Mouse (Mus musculus): ENCODE measurements around the gene Galnt16. TPM values are rescaled to one million over a fixed set of nuclear protein-coding genes. Genes with fewer than 3 reads are reported as not detected.
A peak's percentile ranks its signal among the peaks of the same experiment; 100 is the strongest.

The Galnt16 gene
- polyA plus RNA-seq, 1 experiment from 2014 or later: 6.0 TPM

- Histone ChIP-seq H3K4me3 (ENCODE audit: low read length) (no peak overlapping the region), H3K27ac (ENCODE audit: low read length) (peak overlapping the region; percentile 82), H3K4me1 (ENCODE audit: control insufficient read depth, insufficient read depth, low read length) (peaks cover 8% of the 10 kb centered on the region; the same call in 1 of the 2 replicates), H3K27me3 (ENCODE audit: control insufficient read depth, insufficient read depth, low read length) (no peaks in the 10 kb centered on the region), H3K36me3 (ENCODE audit: control insufficient read depth, insufficient read depth) (no peaks in the 10 kb centered on the region), H3K9me3 (replicated peaks; ENCODE audit: control insufficient read depth, low read length) (no peaks in the 10 kb centered on the region), H3K9ac (ENCODE audit: low read length) (no peak overlapping the region), H3K4me2 (ENCODE audit: low read depth, low read length) (no peak overlapping the region)
- ATAC-seq (replicated peaks; ENCODE audit: extremely low read depth, insufficient read depth, low FRiP score): peak; percentile 85
- 29% methylated on average over 3 of the region's 3 CpGs for WGBS
These were observed 91.9 kb downstream of the Galnt16 start for GRCm38 (mm10) chr12:80609928-80610327.

GRCm38 (mm10) chr12:80612113-80612791 lies 94.2 kb downstream of the Galnt16 start:
- H3K4me2 ChIP-seq (ENCODE audit: low read depth, low read length): no peak overlapping the region
- H3K9ac ChIP-seq (ENCODE audit: low read length): no peak overlapping the region
- H3K4me1 ChIP-seq (ENCODE audit: control insufficient read depth, insufficient read depth, low read length): peaks cover 13% of the 10 kb centered on the region
- ATAC-seq (replicated peaks; ENCODE audit: extremely low read depth, insufficient read depth, low FRiP score): no peak
- no peaks in the 10 kb centered on the region for H3K9me3 ChIP-seq (replicated peaks; ENCODE audit: control insufficient read depth, low read length)
- no peak overlapping the region for H3K4me3 ChIP-seq (ENCODE audit: low read length)
- WGBS: 74% methylated on average over 9 of the region's 9 CpGs
- H3K27me3 ChIP-seq (ENCODE audit: control insufficient read depth, insufficient read depth, low read length): no peaks in the 10 kb centered on the region
- no peaks in the 10 kb centered on the region for H3K36me3 ChIP-seq (ENCODE audit: control insufficient read depth, insufficient read depth)
- no peak overlapping the region for H3K27ac ChIP-seq (ENCODE audit: low read length)

- no peak overlapping the region for H3K4me2 ChIP-seq (ENCODE audit: low read depth, low read length)
- H3K36me3 ChIP-seq (ENCODE audit: control insufficient read depth, insufficient read depth): no peaks in the 10 kb centered on the region
- 41% methylated on average over 7 of the region's 7 CpGs for WGBS
- no peak overlapping the region for H3K27ac ChIP-seq (ENCODE audit: low read length)
- no peak overlapping the region for H3K9ac ChIP-seq (ENCODE audit: low read length)
- no peaks in the 10 kb centered on the region for H3K27me3 ChIP-seq (ENCODE audit: control insufficient read depth, insufficient read depth, low read length)
- peaks cover 7% of the 10 kb centered on the region for H3K4me1 ChIP-seq (ENCODE audit: control insufficient read depth, insufficient read depth, low read length)
- no peaks in the 10 kb centered on the region for H3K9me3 ChIP-seq (replicated peaks; ENCODE audit: control insufficient read depth, low read length)
- no peak overlapping the region for H3K4me3 ChIP-seq (ENCODE audit: low read length)
- ATAC-seq (replicated peaks; ENCODE audit: extremely low read depth, insufficient read depth, low FRiP score): no peak
These were observed 97.5 kb downstream of the Galnt16 start for GRCm38 (mm10) chr12:80615371-80616257.

GRCm38 (mm10) chr12:80620501-80620900 lies 102.4 kb downstream of the Galnt16 start:
- peaks cover 5% of the 10 kb centered on the region; the same call in 1 of the 2 replicates for H3K4me1 ChIP-seq (ENCODE audit: control insufficient read depth, insufficient read depth, low read length)
- no peak overlapping the region for H3K4me2 ChIP-seq (ENCODE audit: low read depth, low read length)
- no peak overlapping the region for H3K27ac ChIP-seq (ENCODE audit: low read length)
- H3K4me3 ChIP-seq (ENCODE audit: low read length): no peak overlapping the region
- H3K9ac ChIP-seq (ENCODE audit: low read length): no peak overlapping the region
- no peaks in the 10 kb centered on the region for H3K36me3 ChIP-seq (ENCODE audit: control insufficient read depth, insufficient read depth)
- 64% methylated on average over 5 of the region's 5 CpGs for WGBS
- no peaks in the 10 kb centered on the region for H3K27me3 ChIP-seq (ENCODE audit: control insufficient read depth, insufficient read depth, low read length)
- no peaks in the 10 kb centered on the region for H3K9me3 ChIP-seq (replicated peaks; ENCODE audit: control insufficient read depth, low read length)
- no peak for ATAC-seq (replicated peaks; ENCODE audit: extremely low read depth, insufficient read depth, low FRiP score)

GRCm38 (mm10) chr12:80631790-80632189 lies 113.7 kb downstream of the Galnt16 start:
- peaks cover 36% of the 10 kb centered on the region for H3K36me3 ChIP-seq (ENCODE audit: control insufficient read depth, insufficient read depth)
- H3K4me3 ChIP-seq (ENCODE audit: low read length): no peak overlapping the region
- no peak overlapping the region for H3K27ac ChIP-seq (ENCODE audit: low read length)
- WGBS: 64% methylated on average over 5 of the region's 5 CpGs
- no peak overlapping the region for H3K9ac ChIP-seq (ENCODE audit: low read length)
- no peaks in the 10 kb centered on the region for H3K4me1 ChIP-seq (ENCODE audit: control insufficient read depth, insufficient read depth, low read length)
- no peak overlapping the region for H3K4me2 ChIP-seq (ENCODE audit: low read depth, low read length)
- ATAC-seq (replicated peaks; ENCODE audit: extremely low read depth, insufficient read depth, low FRiP score): no peak
- no peaks in the 10 kb centered on the region for H3K27me3 ChIP-seq (ENCODE audit: control insufficient read depth, insufficient read depth, low read length)
- no peaks in the 10 kb centered on the region for H3K9me3 ChIP-seq (replicated peaks; ENCODE audit: control insufficient read depth, low read length)

- H3K9ac ChIP-seq (ENCODE audit: low read length): peak overlapping the region; percentile 97
- peaks cover 27% of the 10 kb centered on the region for H3K4me1 ChIP-seq (ENCODE audit: control insufficient read depth, insufficient read depth, low read length)
- no peaks in the 10 kb centered on the region for H3K27me3 ChIP-seq (ENCODE audit: control insufficient read depth, insufficient read depth, low read length)
- H3K4me2 ChIP-seq (ENCODE audit: low read depth, low read length): peak overlapping the region; percentile 83
- peaks cover 29% of the 10 kb centered on the region for H3K36me3 ChIP-seq (ENCODE audit: control insufficient read depth, insufficient read depth)
- H3K4me3 ChIP-seq (ENCODE audit: low read length): peak overlapping the region; percentile 83
- ATAC-seq (replicated peaks; ENCODE audit: extremely low read depth, insufficient read depth, low FRiP score): peak; percentile 35
- WGBS: 3% methylated on average over 48 of the region's 48 CpGs
- peak overlapping the region; percentile 90 for H3K27ac ChIP-seq (ENCODE audit: low read length)
- no peaks in the 10 kb centered on the region for H3K9me3 ChIP-seq (replicated peaks; ENCODE audit: control insufficient read depth, low read length)
These were observed 124.9 kb downstream of the Galnt16 start for GRCm38 (mm10) chr12:80642725-80643692.

- H3K36me3 ChIP-seq (ENCODE audit: control insufficient read depth, insufficient read depth): peaks cover 24% of the 10 kb centered on the region
- no peaks in the 10 kb centered on the region for H3K27me3 ChIP-seq (ENCODE audit: control insufficient read depth, insufficient read depth, low read length)
- no peaks in the 10 kb centered on the region for H3K9me3 ChIP-seq (replicated peaks; ENCODE audit: control insufficient read depth, low read length)
- peak within 1 kb of the TSS; percentile 97 for H3K9ac ChIP-seq (ENCODE audit: low read length)
- peak within 1 kb of the TSS; percentile 94 for H3K4me2 ChIP-seq (ENCODE audit: low read depth, low read length)
- peak within 1 kb of the TSS; percentile 83 for H3K4me3 ChIP-seq (ENCODE audit: low read length)
- WGBS: under 1% methylated on average over 50 of the region's 50 CpGs
- H3K4me1 ChIP-seq (ENCODE audit: control insufficient read depth, insufficient read depth, low read length): peaks cover 27% of the 10 kb centered on the region
- peak within 1 kb of the TSS; percentile 90 for H3K27ac ChIP-seq (ENCODE audit: low read length)
- ATAC-seq (replicated peaks; ENCODE audit: extremely low read depth, insufficient read depth, low FRiP score): peak; percentile 95
These were observed 125.8 kb downstream of the Galnt16 start, which contains the start of the genes Slc39a9 and Erh for GRCm38 (mm10) chr12:80643693-80644505. Slc39a9 (plus strand) TSS chr12:80643883. Erh (minus strand) TSS chr12:80644341.

- Histone ChIP-seq H3K36me3 (ENCODE audit: control insufficient read depth, insufficient read depth) (peaks cover 19% of the 10 kb centered on the region), H3K4me3 (ENCODE audit: low read length) (peak overlapping the region; percentile 83), H3K27me3 (ENCODE audit: control insufficient read depth, insufficient read depth, low read length) (no peaks in the 10 kb centered on the region), H3K4me1 (ENCODE audit: control insufficient read depth, insufficient read depth, low read length) (peaks cover 27% of the 10 kb centered on the region), H3K9me3 (replicated peaks; ENCODE audit: control insufficient read depth, low read length) (no peaks in the 10 kb centered on the region), H3K27ac (ENCODE audit: low read length) (peak overlapping the region; percentile 90), H3K4me2 (ENCODE audit: low read depth, low read length) (peak overlapping the region; percentile 94), H3K9ac (ENCODE audit: low read length) (peak overlapping the region; percentile 97)
- no peak for ATAC-seq (replicated peaks; ENCODE audit: extremely low read depth, insufficient read depth, low FRiP score)
- 5% methylated on average over 18 of the region's 18 CpGs for WGBS
These were observed 126.4 kb downstream of the Galnt16 start for GRCm38 (mm10) chr12:80644506-80644868.

All from heart, embryonic 16.5 days (tissue).